Mouse (Mus musculus) spleen, postnatal 4 days (tissue): ENCODE results near the gene Gm45261.

Experiments used
- DNase-seq, 2 experiments: peaks; one replicate each; pipeline ENCODE4 v3.0.0; 2022; ENCODE audit warnings: low spot score in 2 of 2

Gm45261 gene

DNA sequence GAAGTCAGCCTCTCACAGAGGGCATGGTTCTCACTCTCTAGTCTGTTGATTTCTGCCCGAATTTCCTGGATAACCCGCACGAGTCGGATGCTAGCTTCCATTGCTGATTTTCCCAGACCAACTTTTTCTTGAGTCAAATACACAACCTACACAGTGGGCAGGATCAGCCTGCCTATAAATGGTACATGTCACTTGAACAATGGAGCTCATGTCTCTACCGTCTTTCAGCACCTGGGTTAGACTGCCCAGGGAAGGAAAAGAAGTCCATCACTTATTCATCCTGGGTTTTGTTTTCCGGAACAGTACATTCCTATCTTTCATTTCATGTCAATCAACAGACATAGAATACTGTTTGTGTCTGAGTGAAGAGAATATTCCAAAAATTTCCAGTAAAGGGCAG lies at the start of gene Gm45261:
Gm45261 (minus strand) TSS at position 101 of the 400 bp plus-strand sequence.
- no peak for DNase-seq

DNA sequence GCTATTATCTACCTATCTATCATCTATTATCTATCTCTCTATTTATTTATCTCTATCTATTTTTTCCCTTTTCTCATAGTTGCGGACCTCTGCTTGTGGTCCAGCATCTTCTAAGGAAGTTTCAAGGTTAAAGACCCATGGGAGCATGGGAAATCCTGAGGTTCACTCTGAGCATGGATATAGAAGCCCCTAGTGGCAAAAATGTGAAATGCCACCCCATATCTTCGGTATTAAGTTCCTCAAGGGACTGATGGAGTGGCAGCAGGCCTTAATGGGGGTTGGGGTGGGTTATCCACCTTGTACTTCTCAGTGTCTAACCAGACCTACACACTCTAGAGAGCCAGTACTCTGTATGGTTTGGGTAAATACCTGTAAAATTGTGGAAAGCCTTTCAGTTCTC lies 43.5 kb upstream of the Gm45261 start:
- no peak for DNase-seq

DNA sequence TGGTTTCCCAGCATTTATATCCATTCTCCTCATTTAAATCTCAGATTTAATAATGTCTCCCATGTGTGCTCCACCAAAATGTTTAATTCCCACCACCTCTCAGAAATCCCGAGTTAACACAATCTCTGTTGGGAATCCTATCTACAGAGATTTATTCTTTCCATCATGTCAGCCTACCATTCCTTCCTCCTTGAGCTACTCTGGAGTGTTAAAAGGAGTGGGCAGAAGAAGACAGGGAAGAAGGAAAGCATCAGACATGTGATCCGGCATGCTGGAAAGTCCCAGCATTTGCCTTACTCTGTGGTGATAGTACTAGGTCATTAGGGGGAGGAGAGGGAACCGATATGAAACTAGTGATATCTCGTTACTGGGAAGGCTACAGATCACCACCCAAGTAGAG lies 42.8 kb upstream of the Gm45261 start:
- DNase-seq = no peak

DNA sequence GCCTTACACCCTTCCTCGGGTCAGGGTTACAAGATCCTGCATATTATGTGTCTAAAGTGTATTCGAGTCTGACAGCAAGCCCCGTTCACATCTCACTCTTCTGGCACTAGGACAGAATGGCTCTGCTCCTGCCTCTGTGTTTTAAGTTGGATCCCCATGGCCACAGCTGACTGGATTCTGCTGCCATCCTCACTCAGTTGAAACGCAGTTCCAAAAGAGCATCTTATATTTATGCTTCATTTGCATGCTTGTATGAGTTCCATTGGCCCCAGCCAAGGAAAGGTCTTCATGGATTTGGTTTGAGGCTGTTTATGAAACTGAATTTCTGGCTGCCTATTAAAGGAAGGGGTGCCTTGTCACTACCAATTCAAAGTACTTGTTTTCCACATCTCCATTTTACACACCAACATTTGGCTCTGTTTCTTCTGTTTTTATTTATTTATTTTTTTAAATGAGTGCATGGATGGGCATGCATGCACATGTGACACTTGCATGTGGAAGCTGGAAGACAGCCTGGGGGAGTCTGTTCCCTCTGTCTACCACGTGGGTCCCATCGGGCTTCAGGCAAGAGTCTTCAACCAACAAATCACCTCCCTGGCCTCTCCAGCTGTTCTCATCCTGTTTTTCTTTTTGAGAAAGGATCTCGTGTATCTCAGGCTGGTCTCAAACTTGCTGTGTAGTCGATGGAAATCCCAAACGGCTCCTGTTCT lies 41.4 kb upstream of the Gm45261 start:
- DNase-seq = no peak

DNA sequence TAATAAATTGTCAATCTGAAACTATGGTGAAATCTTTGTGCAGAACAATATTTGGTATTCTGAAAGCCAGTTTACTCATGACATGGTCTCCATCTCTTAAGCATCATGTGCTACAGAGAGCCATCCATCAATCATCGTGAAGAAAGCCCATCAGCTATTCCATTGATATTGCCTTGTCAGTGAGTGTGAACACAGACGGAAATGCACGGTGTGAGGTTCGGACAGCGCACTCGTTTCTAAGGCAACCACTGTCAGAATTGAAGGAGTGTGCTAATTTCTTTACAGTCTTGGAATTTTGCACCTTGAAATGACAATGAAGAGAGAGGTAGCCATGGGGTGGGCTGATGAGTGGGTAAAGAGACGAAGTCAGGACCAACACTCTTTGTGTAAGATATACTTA lies 38.0 kb upstream of the Gm45261 start:
- DNase-seq = no peak

DNA sequence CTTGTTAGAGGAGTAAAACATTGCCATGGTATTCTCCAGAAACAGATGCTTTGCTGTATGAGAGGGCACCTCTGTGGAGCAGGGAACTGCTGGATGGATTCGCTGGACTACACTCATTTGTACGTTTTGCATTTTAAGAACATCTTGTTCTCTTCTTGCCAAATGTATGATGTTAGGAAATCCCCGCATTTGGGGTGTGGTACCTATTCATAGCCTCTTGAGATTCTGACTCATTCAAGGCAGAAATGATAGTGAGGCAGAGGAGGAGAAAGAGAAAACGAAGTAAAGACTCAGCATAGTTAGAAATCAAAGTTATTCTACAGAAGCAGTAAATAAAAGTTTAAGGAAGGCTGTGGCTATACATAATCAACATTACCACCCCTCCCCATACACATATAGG lies 35.1 kb upstream of the Gm45261 start:
- no peak for DNase-seq

DNA sequence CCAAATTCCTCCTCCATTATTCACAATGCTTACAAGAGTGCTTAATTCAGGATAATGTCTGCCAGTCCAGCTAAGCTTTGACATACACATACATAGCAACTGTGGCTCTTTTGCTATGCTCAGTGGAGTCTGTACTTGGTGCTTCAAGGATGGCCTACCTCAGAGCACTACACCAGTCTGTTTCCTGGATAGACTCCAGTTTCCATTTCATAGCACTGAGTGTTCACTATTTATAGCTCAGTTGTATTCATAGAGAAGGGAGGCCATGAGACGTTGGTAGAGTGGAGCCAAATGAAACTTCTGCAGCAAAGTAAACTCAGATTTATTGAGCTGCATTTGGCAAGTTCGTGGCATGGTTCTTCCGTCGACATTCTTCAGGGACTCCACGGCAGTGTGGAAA lies 22.2 kb upstream of the Gm45261 start:
- no peak for DNase-seq

DNA sequence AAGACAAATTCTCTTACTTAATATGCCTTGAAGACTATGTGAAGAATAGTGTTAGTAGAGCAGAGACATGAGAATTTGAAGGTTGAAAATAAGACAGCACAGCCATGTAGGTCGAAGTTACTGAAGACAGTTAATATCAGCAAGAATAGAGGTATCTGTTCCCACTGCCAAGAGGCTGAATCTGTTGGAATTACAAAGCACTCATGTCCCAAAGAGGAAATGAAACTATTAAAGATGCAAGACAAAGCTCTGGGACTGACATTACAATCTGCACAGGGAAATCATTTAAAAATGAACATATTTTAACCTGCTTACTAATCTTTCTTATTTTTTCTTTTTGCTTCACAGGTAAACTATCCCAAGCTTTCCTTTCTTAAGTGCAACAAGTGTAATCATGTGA lies 13.7 kb upstream of the Gm45261 start:
- no peak for DNase-seq

DNA sequence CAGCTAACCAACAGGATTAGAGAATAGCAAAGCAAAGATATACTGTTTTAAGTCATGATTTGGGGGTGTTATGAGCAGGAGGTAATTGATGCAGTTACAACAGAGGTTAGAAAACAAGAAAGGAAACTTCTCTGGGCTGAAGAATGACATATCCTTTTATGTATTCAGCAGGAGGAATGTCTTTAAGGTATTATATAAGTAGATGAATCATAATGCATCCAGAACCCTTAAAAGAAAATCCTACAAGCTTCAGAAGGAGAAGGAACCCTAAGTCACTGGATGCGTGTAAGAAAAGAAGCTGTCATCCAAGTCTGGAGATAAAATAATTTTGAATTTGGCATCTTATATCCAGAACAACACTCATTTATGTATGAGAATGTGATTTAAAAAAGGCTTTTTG lies 11.1 kb upstream of the Gm45261 start:
- no peak for DNase-seq

DNA sequence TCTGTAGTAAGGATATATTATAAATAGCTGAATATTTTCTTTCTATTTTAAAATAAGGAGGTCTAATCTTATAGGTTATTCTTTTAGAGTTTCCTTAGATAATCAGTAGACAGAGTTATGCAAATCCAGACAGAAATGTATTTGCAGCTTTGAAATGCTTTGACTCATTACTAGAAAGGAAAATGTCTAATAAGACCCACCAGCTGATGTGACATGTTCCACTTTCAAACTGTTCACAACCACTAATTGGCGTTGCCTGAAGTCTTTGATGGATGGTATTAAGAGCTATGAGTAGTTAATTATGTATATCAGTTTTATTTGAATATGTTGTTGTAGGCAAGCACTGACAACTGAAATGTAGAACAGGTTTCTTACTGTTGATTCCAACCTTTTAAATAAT lies 1.3 kb downstream of the Gm45261 start:
- no peak for DNase-seq

DNA sequence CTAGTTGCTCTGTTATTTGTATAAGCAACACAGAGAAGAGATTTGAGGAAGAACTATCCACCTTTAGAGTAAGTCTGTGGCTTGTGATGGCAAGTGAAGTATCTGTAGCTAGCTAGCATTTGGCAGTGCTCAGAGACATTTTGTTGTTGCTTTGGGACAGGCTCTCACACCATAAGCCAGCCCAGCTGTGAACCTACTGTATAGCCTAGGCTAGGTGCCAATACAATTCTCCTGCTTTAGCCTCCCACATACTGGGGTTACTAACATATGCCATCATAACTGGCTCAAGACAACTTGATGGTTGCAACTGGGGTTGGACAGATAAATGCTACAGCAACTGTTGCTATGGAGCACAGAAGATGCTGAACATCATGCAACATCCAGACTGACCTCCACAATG lies 1.8 kb downstream of the Gm45261 start:
- DNase-seq = no peak

DNA sequence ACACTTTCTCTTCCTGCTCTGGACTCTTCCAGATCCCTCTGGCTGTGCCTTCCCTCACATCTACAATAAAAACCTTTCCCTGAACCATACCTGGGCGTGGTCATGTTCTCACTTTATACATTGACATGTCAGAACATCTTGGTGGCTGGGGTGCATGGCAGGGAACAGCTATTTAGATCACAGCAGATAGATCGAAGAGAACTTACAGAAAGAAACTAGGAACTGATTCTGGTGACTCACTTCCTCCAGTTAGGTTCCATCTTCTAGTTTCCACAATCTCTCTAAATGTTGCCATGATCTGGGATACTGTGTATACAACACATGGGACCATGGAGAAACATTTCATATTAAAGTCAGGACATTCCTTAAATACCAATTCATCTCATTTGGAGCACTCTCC lies 7.3 kb downstream of the Gm45261 start:
- DNase-seq = no peak

DNA sequence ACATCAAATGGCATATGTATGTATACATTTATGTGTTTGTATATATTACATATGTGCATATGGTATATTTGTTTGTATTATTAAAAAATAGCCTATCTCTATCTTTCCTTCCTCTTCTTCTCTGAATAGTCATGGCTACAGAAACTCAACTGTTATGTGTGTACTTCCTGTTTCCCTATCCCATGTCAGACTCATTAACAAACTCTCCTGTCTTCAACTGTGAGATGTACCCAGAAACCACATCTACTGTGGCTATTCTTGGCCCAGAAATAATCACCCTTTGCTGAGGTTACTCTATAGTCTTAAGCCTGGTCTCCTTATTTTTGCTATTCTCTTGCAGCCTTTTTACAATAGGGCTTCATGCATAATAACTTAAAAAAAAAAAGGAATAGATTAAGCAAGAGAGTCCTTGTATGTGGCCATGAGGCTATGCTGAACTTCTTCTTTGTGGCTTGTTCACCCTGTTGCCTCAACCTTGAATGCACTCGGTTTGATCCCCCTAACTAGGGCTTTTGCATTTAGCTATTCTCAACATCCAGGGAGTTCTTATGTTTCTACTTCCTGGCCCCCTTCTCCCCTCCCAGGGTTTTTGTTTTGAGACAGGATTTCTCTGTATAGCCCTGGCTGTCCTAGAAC lies 9.2 kb downstream of the Gm45261 start:
- DNase-seq = no peak

DNA sequence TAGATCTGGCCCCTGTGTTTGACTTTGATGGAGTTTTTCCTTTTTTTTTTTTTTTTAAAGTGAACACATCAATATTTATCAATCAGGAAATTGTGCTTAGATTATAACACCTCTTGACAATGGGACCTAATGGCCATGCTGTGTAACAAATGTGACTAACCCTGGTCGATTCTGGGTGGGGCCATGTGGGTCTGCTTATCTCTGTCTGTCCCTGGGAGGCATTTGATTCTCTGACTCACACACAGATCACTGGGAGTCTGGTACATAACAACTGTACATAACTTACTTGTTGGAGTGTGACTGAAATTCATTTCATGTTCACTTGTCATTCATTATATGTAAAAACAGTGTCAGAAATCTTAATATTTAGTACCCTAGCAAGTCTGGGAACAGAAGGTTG lies 13.7 kb downstream of the Gm45261 start:
- DNase-seq = no peak

DNA sequence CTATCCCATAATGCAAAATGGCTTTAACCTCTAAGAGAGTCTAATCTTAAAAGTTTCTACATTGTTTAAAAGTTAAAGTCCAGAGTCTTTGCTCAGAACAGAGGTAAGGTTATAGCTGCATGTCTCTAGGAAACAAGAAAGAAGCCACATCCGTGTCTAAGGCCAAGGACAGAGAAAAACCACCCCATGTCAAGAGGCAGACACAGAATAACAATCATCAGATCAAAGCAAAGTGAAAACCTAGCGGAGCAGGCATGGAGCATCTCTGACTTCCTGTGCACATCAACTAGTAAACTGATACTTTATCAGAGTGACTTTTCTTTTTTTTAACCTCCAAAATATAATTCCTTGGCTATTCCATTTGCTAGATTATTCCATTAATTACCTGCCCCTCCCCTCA lies 20.3 kb downstream of the Gm45261 start:
- no peak for DNase-seq

DNA sequence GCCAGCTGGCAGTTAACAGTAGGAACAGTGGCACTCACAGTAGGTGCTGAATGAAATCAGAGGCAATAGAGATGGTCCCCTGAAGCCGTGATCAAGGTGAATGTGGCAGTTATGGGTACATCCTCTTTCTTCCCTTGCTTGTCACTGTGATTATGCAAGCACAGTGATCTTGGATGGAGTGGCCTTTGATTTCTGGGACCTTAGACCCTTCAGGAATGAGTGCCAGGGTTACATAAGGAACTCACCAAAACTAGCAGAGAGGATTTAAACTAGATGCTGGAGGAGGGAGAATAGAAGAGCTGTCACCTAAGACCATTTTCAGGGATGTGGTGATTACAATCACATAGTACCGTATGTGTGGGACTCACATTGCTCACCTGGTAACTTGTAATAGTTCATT lies 22.7 kb downstream of the Gm45261 start:
- no peak for DNase-seq

DNA sequence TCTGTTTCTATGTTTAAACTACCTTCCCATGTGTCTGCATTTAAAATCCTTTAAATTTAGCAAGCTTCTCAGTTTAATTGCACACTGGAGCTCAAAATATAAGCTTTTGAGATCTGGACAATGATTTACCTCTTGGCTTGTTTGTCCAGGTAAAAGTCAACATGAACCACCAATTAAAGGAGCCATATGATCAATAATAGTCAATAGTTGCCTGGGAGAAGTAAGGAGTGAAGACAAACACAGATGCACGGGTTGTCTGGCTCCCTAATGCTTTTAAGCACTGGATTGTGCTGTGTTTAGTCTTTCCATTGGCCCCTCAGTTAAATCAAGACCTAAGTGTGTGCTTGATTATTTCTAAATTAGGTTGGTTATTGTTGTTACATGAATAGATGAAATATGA lies 33.3 kb downstream of the Gm45261 start:
- DNase-seq = no peak

DNA sequence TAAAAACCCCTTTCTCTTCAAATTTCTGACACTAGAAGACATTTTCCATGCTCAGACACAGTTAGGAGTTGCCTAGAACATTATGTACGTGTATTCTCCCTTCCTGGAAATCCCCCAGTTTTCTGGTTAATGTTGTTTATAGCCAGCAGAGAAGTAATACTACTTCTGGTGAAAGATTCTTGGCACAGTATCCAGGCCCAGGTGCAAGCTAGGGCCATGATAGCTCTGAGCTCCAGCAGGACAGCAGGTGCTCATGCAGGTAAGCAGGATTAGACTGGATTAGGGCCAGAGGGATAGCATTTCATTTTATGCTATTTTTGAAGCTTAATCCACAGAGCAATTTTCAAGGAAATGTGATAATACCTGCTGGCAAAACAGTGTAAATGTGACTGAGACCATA lies 33.8 kb downstream of the Gm45261 start:
- no peak for DNase-seq

DNA sequence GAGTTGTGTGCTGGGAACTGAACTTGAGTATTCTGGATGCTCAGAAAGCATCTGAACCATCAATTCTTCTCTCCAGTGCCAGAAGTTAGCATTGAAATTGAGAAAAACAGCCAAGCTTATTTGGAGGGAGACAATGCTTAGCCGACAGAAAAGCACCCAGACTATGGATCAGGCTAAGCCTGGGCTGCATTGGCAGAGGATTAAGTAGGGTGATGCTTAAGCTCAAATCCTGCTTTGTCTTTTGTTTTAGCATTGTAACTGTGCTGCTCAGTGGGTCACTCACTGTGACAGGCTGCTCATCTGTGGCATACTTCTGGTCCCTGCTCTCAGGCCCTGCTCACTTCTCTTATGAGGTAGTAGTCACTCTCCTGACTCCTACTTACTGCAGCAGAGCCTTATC lies 36.6 kb downstream of the Gm45261 start:
- no peak for DNase-seq

DNA sequence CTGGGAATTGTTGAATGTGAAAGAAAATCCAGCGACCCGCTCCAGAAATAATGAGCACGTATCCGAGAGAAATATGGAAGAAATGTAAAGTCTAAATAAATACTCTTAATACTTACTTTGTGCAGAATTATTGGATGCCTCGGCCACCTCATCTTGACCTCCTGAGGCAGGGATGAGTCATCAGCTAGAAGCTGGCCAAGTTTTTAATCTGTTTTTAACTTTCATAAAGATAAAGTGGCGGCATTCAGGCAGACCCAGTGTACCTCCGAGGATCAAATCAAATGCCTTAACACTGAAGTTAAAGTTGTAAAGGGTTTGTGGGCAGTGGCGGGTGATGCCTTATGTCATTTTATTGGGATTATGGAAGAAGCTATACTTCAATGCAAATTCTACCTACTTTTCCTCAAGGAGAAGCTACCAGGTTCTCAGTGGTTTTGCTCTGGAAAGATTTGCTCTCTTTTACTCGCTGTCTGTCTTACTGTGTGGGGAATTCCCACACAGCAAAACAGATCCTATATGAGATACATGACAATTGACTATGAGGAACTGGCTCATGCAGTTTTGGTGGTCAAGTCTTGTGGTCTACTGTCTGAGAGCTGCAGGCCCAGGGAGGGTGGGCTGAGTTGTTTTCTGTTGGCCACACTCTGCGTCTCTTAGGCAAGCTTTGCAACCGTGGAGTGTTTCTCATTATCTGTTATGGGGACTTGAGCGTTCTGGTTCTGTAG lies 42.8 kb downstream of the Gm45261 start:
- DNase-seq = no peak

DNA sequence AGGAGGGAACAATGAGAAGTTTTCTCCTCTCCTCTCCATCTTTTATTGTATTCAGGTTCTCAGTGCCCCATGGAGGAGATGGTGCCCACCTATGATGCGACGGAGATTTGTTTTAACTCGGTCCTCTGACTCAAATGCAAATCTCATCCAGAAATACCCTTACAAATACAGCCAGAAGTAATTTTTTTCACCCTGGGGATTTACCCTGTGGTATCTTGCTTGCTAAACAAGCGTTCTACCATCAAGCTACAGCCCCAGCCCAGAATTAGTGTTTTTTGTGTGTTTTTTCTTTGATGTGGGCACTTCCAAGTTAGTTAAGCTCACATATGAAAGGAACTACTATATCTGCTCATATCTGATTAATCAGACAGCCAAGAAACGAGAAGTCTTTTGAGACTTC lies 44.9 kb downstream of the Gm45261 start:
- no peak for DNase-seq

DNA sequence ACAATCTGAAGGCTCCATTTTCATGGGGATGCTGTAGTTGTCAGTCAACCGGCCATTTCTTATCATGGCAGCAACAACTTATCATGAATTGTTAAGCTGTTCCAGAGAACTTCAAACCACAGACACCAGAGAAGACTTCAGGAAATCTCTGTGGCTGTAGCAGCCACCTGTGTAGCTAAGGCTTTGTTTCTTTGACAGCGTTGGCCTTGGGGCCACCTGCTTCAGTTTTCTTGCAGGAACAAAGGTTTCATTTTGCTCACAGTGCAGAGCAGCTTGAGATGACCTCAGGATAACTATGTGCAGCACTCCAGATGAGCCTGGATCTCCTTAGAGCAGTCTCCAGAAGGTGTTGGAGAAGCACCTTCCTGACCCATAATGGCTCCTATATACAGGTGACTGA lies 48.7 kb downstream of the Gm45261 start:
- no peak for DNase-seq
